Mouse (Mus musculus) ZHBTc4 (cell line): Measurements from ENCODE around the gene Dab1.
A peak's percentile ranks its signal among the peaks of the same experiment; 100 is the strongest.

ENCODE experiments used
- DNase-seq: peaks from one replicate; pipeline ENCODE4 v3.0.0-alpha.2; 2011; ENCODE audit warnings: low read depth, low spot score

The Dab1 gene

GRCm38 (mm10) chr4:103700392-103700791 is 81.2 kb downstream of the Dab1 start:
- no peak for DNase-seq

GRCm38 (mm10) chr4:103702137-103702536 is 83.0 kb downstream of the Dab1 start:
- DNase-seq = peak; percentile 43

GRCm38 (mm10) chr4:103704477-103704876 is 85.3 kb downstream of the Dab1 start:
- no peak for DNase-seq

- peak; percentile 5 for DNase-seq
Measured at GRCm38 (mm10) chr4:103706501-103706900, 87.3 kb downstream of the Dab1 start.

GRCm38 (mm10) chr4:103707140-103707539 is 88.0 kb downstream of the Dab1 start:
- DNase-seq = no peak

GRCm38 (mm10) chr4:103711353-103711752 is 92.2 kb downstream of the Dab1 start:
- no peak for DNase-seq

GRCm38 (mm10) chr4:103713921-103714320 is 94.8 kb downstream of the Dab1 start:
- no peak for DNase-seq

GRCm38 (mm10) chr4:103714991-103715390 is 95.8 kb downstream of the Dab1 start:
- no peak for DNase-seq

GRCm38 (mm10) chr4:103715568-103715967 is 96.4 kb downstream of the Dab1 start:
- no peak for DNase-seq

GRCm38 (mm10) chr4:103722738-103723137 is 103.6 kb downstream of the Dab1 start:
- DNase-seq = no peak

GRCm38 (mm10) chr4:103726486-103726885 is 107.3 kb downstream of the Dab1 start:
- DNase-seq = no peak

- DNase-seq = no peak
Measured at GRCm38 (mm10) chr4:103737185-103737584, 118.0 kb downstream of the Dab1 start.

GRCm38 (mm10) chr4:103751249-103751855 is 132.2 kb downstream of the Dab1 start:
- no peak for DNase-seq

- no peak for DNase-seq
Measured at GRCm38 (mm10) chr4:103754561-103754960, 135.4 kb downstream of the Dab1 start.

- no peak for DNase-seq
Measured at GRCm38 (mm10) chr4:103757241-103757640, 138.1 kb downstream of the Dab1 start.

- DNase-seq = no peak
Measured at GRCm38 (mm10) chr4:103762416-103762815, 143.3 kb downstream of the Dab1 start.

- DNase-seq = no peak
Measured at GRCm38 (mm10) chr4:103775712-103776111, 156.6 kb downstream of the Dab1 start.

- no peak for DNase-seq
Measured at GRCm38 (mm10) chr4:103781398-103781797, 162.2 kb downstream of the Dab1 start.

GRCm38 (mm10) chr4:103783561-103784247 is 164.5 kb downstream of the Dab1 start:
- DNase-seq = no peak

- no peak for DNase-seq
Measured at GRCm38 (mm10) chr4:103793589-103794312, 174.6 kb downstream of the Dab1 start.

- no peak for DNase-seq
Measured at GRCm38 (mm10) chr4:103796416-103796815, 177.3 kb downstream of the Dab1 start.

- no peak for DNase-seq
Measured at GRCm38 (mm10) chr4:103802439-103802838, 183.3 kb downstream of the Dab1 start.

- DNase-seq = peak; percentile 32
Measured at GRCm38 (mm10) chr4:103804461-103804860, 185.3 kb downstream of the Dab1 start.
